Mouse (Mus musculus) small intestine, adult 2 months (tissue): ENCODE measurements around the gene Chil4. TPM values are rescaled to one million over a fixed set of nuclear protein-coding genes. Genes with fewer than 3 reads are reported as not detected.
"Not testable (repeated sequence)": the region's sequence is repeated elsewhere in the genome, so short reads cannot be mapped to it uniquely, and the experiment has no call there.

ENCODE experiments used
- H3K27ac ChIP-seq: fragments of 200-500 bp; 2 replicates; pipeline ENCODE4 v1.5.1; 2012; ENCODE audit warnings: low read depth, low read length, control low read depth, inconsistent platforms; ENCODE audit not compliant: insufficient read depth
- H3K27me3 ChIP-seq: fragments of 200-500 bp; 2 replicates; pipeline ENCODE4 v1.6.1; 2012; ENCODE audit warnings: mild to moderate bottlenecking, moderate library complexity, low read length, inconsistent platforms; ENCODE audit not compliant: control insufficient read depth, insufficient read depth
- H3K36me3 ChIP-seq: fragments of 200-500 bp; 2 replicates; pipeline ENCODE4 v1.6.1; 2012; ENCODE audit warnings: mild to moderate bottlenecking, low read length, control low read depth, inconsistent platforms; ENCODE audit not compliant: control insufficient read depth, insufficient read depth
- H3K4me1 ChIP-seq: fragments of 200-500 bp; 2 replicates; pipeline ENCODE4 v1.6.1; 2012; ENCODE audit warnings: low read length, inconsistent platforms, mixed read lengths; ENCODE audit not compliant: control insufficient read depth, insufficient read depth, insufficient read length
- H3K4me3 ChIP-seq: fragments of 200-500 bp; 2 replicates; pipeline ENCODE4 v1.5.1; 2012; ENCODE audit warnings: low read depth, mild to moderate bottlenecking, control low read depth, inconsistent platforms, low read length, moderate library complexity
- CTCF ChIP-seq: fragments of 200-500 bp; IDR thresholded peaks from 2 replicates; pipeline ENCODE4 v1.5.1; 2012; ENCODE audit warnings: low read depth, mild to moderate bottlenecking, control low read depth, inconsistent platforms, low read length, moderate library complexity, mixed read lengths; ENCODE audit not compliant: insufficient replicate concordance, insufficient read length; ENCODE audit errors: extremely low read depth
- POLR2A ChIP-seq: fragments of 200-500 bp; IDR thresholded peaks from 2 replicates; pipeline ENCODE4 v1.6.1; 2012; ENCODE audit warnings: low read depth, mild to moderate bottlenecking, control low read depth, inconsistent platforms, low read length, moderate library complexity
- WGBS: fragments of 180-500 bp; shearing (Covaris S2); methylation state at CpG from one replicate; pipeline ENCODE4 v1.1.7; 2018; 5-methylcytosine and 5-hydroxymethylcytosine counted together
- polyA plus RNA-seq: library from polyadenylated mRNA; depleted of rRNA; stranded (reverse); fragments of >200 nt; gene quantifications from 2 replicates; pipeline ENCODE4 v1.2.3, GENCODE M21; 2012; rRNA removed

Gene Chil4
- polyA plus RNA-seq, 1 experiment, result not detected

DNA sequence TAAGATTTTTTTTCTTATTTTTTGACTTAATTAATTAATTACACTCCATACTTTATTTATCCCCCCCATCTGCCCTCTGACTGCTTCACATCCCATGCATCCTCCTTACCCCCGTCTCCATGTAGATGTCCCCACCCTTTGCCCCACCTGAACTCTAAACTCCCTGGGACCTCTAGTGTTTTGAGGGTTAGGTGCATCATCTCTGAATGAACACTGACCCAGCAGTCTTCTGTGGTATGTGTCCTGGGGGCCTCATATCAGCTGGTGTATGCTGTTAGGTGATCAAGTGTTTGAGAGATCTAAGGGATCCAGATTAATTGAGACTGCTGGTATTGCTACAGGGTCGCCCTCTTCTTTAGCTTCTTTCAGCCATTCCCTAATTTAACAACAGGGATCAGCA, 31.3 kb downstream of the Chil4 start:
- Histone ChIP-seq H3K27ac (no peak overlapping the region), H3K27me3 (no peaks in the 10 kb centered on the region), H3K36me3 (no peaks in the 10 kb centered on the region), H3K4me1 (no peaks in the 10 kb centered on the region), H3K4me3 (no peak overlapping the region)
- WGBS, result 75% methylated on average over 2 of the region's 2 CpGs
- TF ChIP-seq POLR2A, result no peak
- TF ChIP-seq CTCF, result no peak

DNA sequence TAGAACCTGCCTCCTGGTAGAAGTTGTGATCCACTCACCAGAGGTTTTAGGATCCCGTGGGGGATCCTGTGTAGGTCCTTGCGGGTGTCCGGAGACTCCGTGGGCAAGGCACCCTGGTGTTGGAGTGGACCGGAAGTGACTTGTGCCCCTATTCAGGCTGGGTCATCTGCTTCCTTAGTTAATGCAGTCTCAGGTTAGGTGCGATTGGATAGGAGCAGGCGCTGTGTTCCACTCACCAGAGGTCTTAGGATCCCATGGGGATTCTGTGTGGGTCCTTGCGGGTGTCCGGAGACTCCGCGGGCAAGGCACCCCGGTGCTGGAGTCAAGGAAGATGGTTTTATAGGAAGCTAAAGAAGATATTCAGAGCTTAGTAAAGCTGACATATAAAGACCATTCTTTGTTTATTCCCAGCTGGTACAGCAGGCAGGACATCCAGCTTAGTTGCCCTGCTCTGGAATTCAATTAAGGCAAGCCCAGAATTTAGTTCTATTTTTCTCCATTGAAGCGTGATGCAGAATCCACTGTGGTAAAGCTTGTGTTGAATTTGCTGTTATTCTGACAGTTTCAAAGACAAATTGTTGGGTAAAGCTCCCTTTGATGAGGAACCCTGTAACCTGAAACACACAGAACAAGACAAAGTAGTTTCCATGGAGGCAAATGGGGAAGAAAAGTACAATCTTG, 41.7 kb downstream of the Chil4 start:
- 88% methylated on average over 13 of the region's 13 CpGs for WGBS
- TF ChIP-seq CTCF, result no peak
- TF ChIP-seq POLR2A, result no peak
- Histone ChIP-seq H3K36me3 (no peaks in the 10 kb centered on the region), H3K4me1 (no peaks in the 10 kb centered on the region), H3K27me3 (no peaks in the 10 kb centered on the region), H3K4me3 (no peak overlapping the region), H3K27ac (no peak overlapping the region)

DNA sequence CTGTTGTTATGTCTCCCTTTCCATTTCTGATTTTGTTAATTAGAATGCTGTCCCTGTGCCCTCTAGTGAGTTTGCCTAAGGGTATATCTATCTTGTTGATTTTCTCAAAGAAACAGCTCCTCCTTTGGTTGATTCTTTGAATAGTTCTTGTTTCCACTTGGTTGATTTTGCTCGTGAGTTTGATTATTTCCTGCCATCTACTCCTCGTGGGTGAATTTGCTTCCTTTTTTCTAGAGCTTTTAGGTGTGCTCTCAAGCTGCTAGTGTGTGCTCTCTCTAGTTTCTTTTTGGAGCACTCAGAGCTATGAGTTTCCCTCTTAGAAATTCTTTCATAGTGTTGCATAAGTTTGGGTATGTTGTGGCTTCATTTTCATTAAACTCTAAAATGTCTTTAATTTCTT, 44.3 kb downstream of the Chil4 start:
- 55% methylated on average over 2 of the region's 2 CpGs for WGBS
- H3K4me1 ChIP-seq, H3K36me3 ChIP-seq, H3K27ac ChIP-seq, H3K4me3 ChIP-seq, H3K27me3 ChIP-seq: not testable (repeated sequence)

DNA sequence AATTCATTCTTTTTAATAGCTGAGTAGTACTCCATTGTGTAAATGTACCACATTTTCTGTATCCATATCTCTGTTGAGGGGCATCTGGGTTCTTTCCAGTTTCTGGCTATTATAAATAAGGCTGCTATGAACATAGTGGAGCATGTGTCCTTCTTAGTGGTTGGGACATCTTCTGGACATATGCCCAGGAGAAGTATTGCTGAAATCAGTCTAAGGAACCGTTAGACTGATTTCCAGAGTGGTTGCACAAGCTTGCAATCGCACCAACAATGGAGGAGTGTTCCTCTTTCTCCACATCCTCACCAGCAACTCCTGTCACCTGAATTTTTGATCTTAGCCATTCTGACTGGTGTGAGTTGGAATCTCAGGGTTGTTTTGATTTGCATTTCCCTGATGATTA, 46.8 kb downstream of the Chil4 start:
- WGBS, result 60% methylated on average over 2 of the region's 2 CpGs
- not testable (repeated sequence) for H3K27ac ChIP-seq, H3K36me3 ChIP-seq, H3K27me3 ChIP-seq, H3K4me3 ChIP-seq, H3K4me1 ChIP-seq

DNA sequence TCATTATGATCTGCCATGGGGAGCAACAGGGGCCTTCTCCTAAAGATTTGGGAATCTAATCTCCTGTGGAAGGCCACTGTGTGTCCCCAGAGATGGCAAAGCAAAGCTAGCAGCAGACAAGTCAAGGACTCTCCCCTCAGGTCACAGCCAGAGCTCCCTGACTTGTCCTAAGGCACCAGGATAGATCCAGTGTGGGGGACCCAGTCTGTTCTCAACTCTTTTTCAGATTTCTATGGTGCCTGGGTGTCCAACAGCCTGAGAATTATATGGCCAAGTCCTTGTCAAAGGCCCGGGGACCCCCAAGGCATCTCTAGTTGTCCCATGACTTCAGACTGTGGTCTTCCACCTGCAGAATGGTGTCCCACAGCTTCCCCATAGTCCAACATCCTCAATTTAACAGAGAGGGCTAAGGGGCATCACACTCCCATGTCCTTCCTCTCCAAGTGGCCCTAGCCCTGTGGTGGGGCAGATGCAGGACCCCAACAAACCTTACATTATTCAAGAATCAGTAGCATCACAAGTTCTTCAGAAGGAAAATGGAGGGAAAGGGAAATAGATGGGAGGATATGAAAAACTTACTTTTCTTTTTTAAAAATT, 48.1 kb downstream of the Chil4 start:
- WGBS, result 74% methylated on average over 1 of the region's 1 CpGs
- no peak for TF ChIP-seq CTCF
- TF ChIP-seq POLR2A, result no peak
- Histone ChIP-seq H3K27ac (no peak overlapping the region), H3K36me3 (no peaks in the 10 kb centered on the region), H3K4me3 (no peak overlapping the region), H3K27me3 (no peaks in the 10 kb centered on the region), H3K4me1 (no peaks in the 10 kb centered on the region)

DNA sequence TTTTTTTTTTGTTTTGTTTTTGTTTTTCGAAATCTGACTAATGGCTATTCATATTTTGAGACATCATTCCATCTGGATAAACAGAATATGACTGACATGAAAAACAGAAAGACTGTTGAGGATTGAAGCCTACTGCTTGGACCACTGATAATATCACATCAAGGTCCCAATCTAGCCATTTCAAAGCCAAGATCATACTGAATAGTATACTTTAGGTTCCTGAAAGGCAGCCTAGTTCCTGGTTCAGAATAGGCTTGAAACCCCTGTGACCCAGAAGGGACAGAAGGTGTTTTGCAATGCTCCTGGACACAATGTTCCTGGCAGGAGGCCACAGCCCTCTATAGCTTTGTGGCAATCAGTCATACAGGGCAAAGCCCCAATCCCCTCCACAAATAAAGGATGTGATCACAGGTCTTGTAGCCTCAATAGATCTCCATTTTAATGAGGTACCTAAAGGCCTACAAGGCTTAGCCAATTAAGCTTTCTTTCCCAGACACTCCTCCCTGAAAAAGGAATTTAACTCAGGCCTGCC, 48.7 kb downstream of the Chil4 start:
- H3K4me3 ChIP-seq, result no peak overlapping the region
- no peaks in the 10 kb centered on the region for H3K36me3 ChIP-seq
- 32% methylated on average over 1 of the region's 1 CpGs for WGBS
- TF ChIP-seq CTCF (no peak), POLR2A (no peak)
- H3K4me1 ChIP-seq, result no peaks in the 10 kb centered on the region
- H3K27ac ChIP-seq, result no peak overlapping the region
- no peaks in the 10 kb centered on the region for H3K27me3 ChIP-seq

DNA sequence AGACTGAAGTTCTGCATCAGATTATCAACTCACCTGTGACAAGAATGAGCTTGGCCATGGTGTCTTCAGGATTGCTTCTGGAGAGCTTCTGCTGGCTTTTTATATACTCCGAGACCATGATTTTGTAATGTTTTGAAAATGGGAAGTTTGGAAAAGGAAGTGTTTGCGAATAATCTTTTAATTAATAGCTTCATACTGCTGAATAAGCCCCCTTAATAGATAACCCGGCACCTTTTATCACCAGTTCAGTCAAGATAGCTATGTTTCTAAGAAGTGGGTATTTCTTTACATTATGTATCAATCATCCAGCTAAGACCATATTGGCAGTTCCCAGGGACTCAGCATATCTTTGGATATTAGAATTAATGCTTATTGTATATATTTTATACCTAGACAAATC, 51.8 kb downstream of the Chil4 start, which contains the start of gene Chil3:
Chil3 (minus strand) TSS at position 101 of the 400 bp plus-strand sequence.
- Histone ChIP-seq H3K4me3 (no peak within 1 kb of the TSS), H3K27me3 (no peaks in the 10 kb centered on the region), H3K27ac (no peak within 1 kb of the TSS), H3K36me3 (no peaks in the 10 kb centered on the region), H3K4me1 (no peaks in the 10 kb centered on the region)
- TF ChIP-seq CTCF (no peak), POLR2A (no peak)
- 72% methylated on average over 3 of the region's 3 CpGs for WGBS

DNA sequence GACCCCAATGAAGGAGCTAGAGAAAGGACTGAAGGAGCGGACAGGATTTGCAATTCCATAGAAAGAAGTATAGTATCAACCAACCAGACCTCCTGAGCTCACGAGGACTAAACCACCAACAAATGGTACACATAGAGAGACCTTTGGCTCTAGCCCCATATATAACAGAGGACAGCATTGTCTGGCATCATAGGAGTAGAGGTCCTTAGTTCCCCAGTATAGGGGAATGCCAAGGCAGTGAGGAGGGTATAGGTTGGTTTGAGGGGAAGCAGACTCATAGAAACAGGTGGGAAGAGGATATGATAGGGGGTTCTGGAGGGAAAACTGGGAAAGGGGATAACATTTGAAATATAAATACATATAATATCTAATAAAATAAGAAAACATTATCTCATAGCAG, 64.9 kb downstream of the Chil4 start:
- no peaks in the 10 kb centered on the region for H3K36me3 ChIP-seq
- no peak overlapping the region for H3K27ac ChIP-seq
- no peaks in the 10 kb centered on the region for H3K27me3 ChIP-seq
- no peak overlapping the region for H3K4me3 ChIP-seq
- WGBS, result 83% methylated on average over 2 of the region's 2 CpGs
- H3K4me1 ChIP-seq, result no peaks in the 10 kb centered on the region
- no peak for TF ChIP-seq CTCF
- TF ChIP-seq POLR2A, result no peak

Other genes starting within 250 kb of the Chil4 start
- gene Ovgp1, start 245.8 kb downstream of the Chil4 start, polyA plus RNA-seq, result 0.17 and 0.24 TPM in 2 replicates
- gene Pifo, start 204.9 kb downstream of the Chil4 start, polyA plus RNA-seq, result not detected in 2 replicates
- gene Chil5, start 186.7 kb downstream of the Chil4 start, polyA plus RNA-seq, result not detected in 2 replicates
- gene Chia1, start 106.3 kb downstream of the Chil4 start, polyA plus RNA-seq, result 0.09 TPM in 1 of 2 replicates, not detected in the other
- 1.9 TPM in 1 of 2 replicates, not detected in the other for gene Chil3, start 51.9 kb downstream of the Chil4 start, polyA plus RNA-seq
- gene Chil6, start 186.7 kb upstream of the Chil4 start, polyA plus RNA-seq, result not detected in 2 replicates